Mouse (Mus musculus): ENCODE data around the gene Rbfox3. TPM values are rescaled to one million over a fixed set of nuclear protein-coding genes. Genes with fewer than 3 reads are reported as not detected.

Gene Rbfox3
- polyA plus RNA-seq, 1 experiment: 0.51 TPM

- H3K27ac ChIP-seq (ENCODE audit: insufficient read depth, low read length): no peak overlapping the region
- 51% methylated on average over 15 of the region's 15 CpGs for WGBS
- no peak for DNase-seq (ENCODE audit: low read depth in 1 of 2, low spot score in 2 of 2)
- H3K4me1 ChIP-seq (ENCODE audit: control insufficient read depth, insufficient read depth, insufficient read length): no peaks in the 10 kb centered on the region
- TF ChIP-seq CTCF (IDR thresholded peaks at IDR 0.05; ENCODE audit: extremely low read depth, insufficient read depth, insufficient read length, insufficient replicate concordance) (no peak), POLR2A (IDR thresholded peaks at IDR 0.05; ENCODE audit: low read depth, low read length) (no peak)
- no peak overlapping the region for H3K4me3 ChIP-seq (ENCODE audit: extremely low read depth, insufficient read depth, insufficient read length)
- no peaks in the 10 kb centered on the region for H3K27me3 ChIP-seq (ENCODE audit: control insufficient read depth, insufficient read depth, low read length)
- H3K36me3 ChIP-seq (ENCODE audit: control insufficient read depth, insufficient read depth, low read length): no peaks in the 10 kb centered on the region
Observed at GRCm38 (mm10) chr11:118807511-118807910, 103.9 kb downstream of the Rbfox3 start.

GRCm38 (mm10) chr11:118794856-118795602 lies 116.4 kb downstream of the Rbfox3 start:
- Histone ChIP-seq H3K4me1 (ENCODE audit: control insufficient read depth, insufficient read depth, insufficient read length) (no peaks in the 10 kb centered on the region), H3K27me3 (ENCODE audit: control insufficient read depth, insufficient read depth, low read length) (no peaks in the 10 kb centered on the region), H3K4me3 (ENCODE audit: extremely low read depth, insufficient read depth, insufficient read length) (no peak overlapping the region), H3K36me3 (ENCODE audit: control insufficient read depth, insufficient read depth, low read length) (no peaks in the 10 kb centered on the region), H3K27ac (ENCODE audit: insufficient read depth, low read length) (no peak overlapping the region)
- no peak for DNase-seq (ENCODE audit: low read depth in 1 of 2, low spot score in 2 of 2)
- WGBS: 70% methylated on average over 8 of the region's 8 CpGs
- TF ChIP-seq POLR2A (IDR thresholded peaks at IDR 0.05; ENCODE audit: low read depth, low read length) (no peak), CTCF (IDR thresholded peaks at IDR 0.05; ENCODE audit: extremely low read depth, insufficient read depth, insufficient read length, insufficient replicate concordance) (no peak)

GRCm38 (mm10) chr11:118793639-118794021 lies 117.8 kb downstream of the Rbfox3 start:
- Histone ChIP-seq H3K4me3 (ENCODE audit: extremely low read depth, insufficient read depth, insufficient read length) (no peak overlapping the region), H3K4me1 (ENCODE audit: control insufficient read depth, insufficient read depth, insufficient read length) (no peaks in the 10 kb centered on the region), H3K36me3 (ENCODE audit: control insufficient read depth, insufficient read depth, low read length) (no peaks in the 10 kb centered on the region), H3K27me3 (ENCODE audit: control insufficient read depth, insufficient read depth, low read length) (no peaks in the 10 kb centered on the region), H3K27ac (ENCODE audit: insufficient read depth, low read length) (no peak overlapping the region)
- TF ChIP-seq POLR2A (IDR thresholded peaks at IDR 0.05; ENCODE audit: low read depth, low read length) (no peak), CTCF (IDR thresholded peaks at IDR 0.05; ENCODE audit: extremely low read depth, insufficient read depth, insufficient read length, insufficient replicate concordance) (no peak)
- 82% methylated on average over 16 of the region's 16 CpGs for WGBS
- no peak for DNase-seq (ENCODE audit: low read depth in 1 of 2, low spot score in 2 of 2)

- no peak overlapping the region for H3K27ac ChIP-seq (ENCODE audit: insufficient read depth, low read length)
- no peaks in the 10 kb centered on the region for H3K4me1 ChIP-seq (ENCODE audit: control insufficient read depth, insufficient read depth, insufficient read length)
- no peaks in the 10 kb centered on the region for H3K36me3 ChIP-seq (ENCODE audit: control insufficient read depth, insufficient read depth, low read length)
- no peak for DNase-seq (ENCODE audit: low read depth in 1 of 2, low spot score in 2 of 2)
- H3K27me3 ChIP-seq (ENCODE audit: control insufficient read depth, insufficient read depth, low read length): no peaks in the 10 kb centered on the region
- TF ChIP-seq CTCF (IDR thresholded peaks at IDR 0.05; ENCODE audit: extremely low read depth, insufficient read depth, insufficient read length, insufficient replicate concordance): no peak
- no peak for TF ChIP-seq POLR2A (IDR thresholded peaks at IDR 0.05; ENCODE audit: low read depth, low read length)
- 74% methylated on average over 10 of the region's 10 CpGs for WGBS
- H3K4me3 ChIP-seq (ENCODE audit: extremely low read depth, insufficient read depth, insufficient read length): no peak overlapping the region
Observed at GRCm38 (mm10) chr11:118792916-118793638, 118.3 kb downstream of the Rbfox3 start.

- Histone ChIP-seq H3K36me3 (ENCODE audit: control insufficient read depth, insufficient read depth, low read length) (no peaks in the 10 kb centered on the region), H3K27ac (ENCODE audit: insufficient read depth, low read length) (no peak overlapping the region), H3K4me1 (ENCODE audit: control insufficient read depth, insufficient read depth, insufficient read length) (no peaks in the 10 kb centered on the region), H3K27me3 (ENCODE audit: control insufficient read depth, insufficient read depth, low read length) (no peaks in the 10 kb centered on the region), H3K4me3 (ENCODE audit: extremely low read depth, insufficient read depth, insufficient read length) (no peak overlapping the region)
- DNase-seq (ENCODE audit: low read depth in 1 of 2, low spot score in 2 of 2): no peak
- TF ChIP-seq POLR2A (IDR thresholded peaks at IDR 0.05; ENCODE audit: low read depth, low read length) (no peak), CTCF (IDR thresholded peaks at IDR 0.05; ENCODE audit: extremely low read depth, insufficient read depth, insufficient read length, insufficient replicate concordance) (no peak)
- 76% methylated on average over 9 of the region's 9 CpGs for WGBS
Observed at GRCm38 (mm10) chr11:118792163-118792915, 119.1 kb downstream of the Rbfox3 start.

- no peaks in the 10 kb centered on the region for H3K4me1 ChIP-seq (ENCODE audit: control insufficient read depth, insufficient read depth, insufficient read length)
- H3K36me3 ChIP-seq (ENCODE audit: control insufficient read depth, insufficient read depth, low read length): no peaks in the 10 kb centered on the region
- no peak for DNase-seq (ENCODE audit: low read depth in 1 of 2, low spot score in 2 of 2)
- H3K4me3 ChIP-seq (ENCODE audit: extremely low read depth, insufficient read depth, insufficient read length): no peak overlapping the region
- whole genome bisulfite sequencing: 71% methylated on average over 6 of the region's 6 CpGs
- TF ChIP-seq CTCF (IDR thresholded peaks at IDR 0.05; ENCODE audit: extremely low read depth, insufficient read depth, insufficient read length, insufficient replicate concordance): no peak
- no peak for TF ChIP-seq POLR2A (IDR thresholded peaks at IDR 0.05; ENCODE audit: low read depth, low read length)
- H3K27ac ChIP-seq (ENCODE audit: insufficient read depth, low read length): no peak overlapping the region
- H3K27me3 ChIP-seq (ENCODE audit: control insufficient read depth, insufficient read depth, low read length): no peaks in the 10 kb centered on the region
Observed at GRCm38 (mm10) chr11:118791391-118791790, 120.0 kb downstream of the Rbfox3 start.
